Mouse (Mus musculus) ES-E14 (cell line): ENCODE data around the gene Cd302.
A peak's percentile ranks its signal among the peaks of the same experiment; 100 is the strongest.

Experiments used
- CHD2 ChIP-seq: IDR thresholded peaks from 2 replicates; pipeline ENCODE4 v1.6.1; 2014; ENCODE audit warnings: mild to moderate bottlenecking, low read depth, low read length, inconsistent platforms
- HCFC1 ChIP-seq: IDR thresholded peaks from 2 replicates; pipeline ENCODE4 v1.6.1; 2012; ENCODE audit warnings: low read length, inconsistent platforms, borderline replicate concordance; ENCODE audit not compliant: insufficient read depth
- MAFK ChIP-seq: IDR thresholded peaks from 2 replicates; pipeline ENCODE4 v1.6.1; 2014; ENCODE audit warnings: mild to moderate bottlenecking, low read depth, low read length, inconsistent platforms; ENCODE audit not compliant: insufficient read depth
- ZC3H11A ChIP-seq: IDR thresholded peaks from 2 replicates; pipeline ENCODE4 v1.6.1; 2012; ENCODE audit warnings: low read depth, mild to moderate bottlenecking, inconsistent platforms, low read length, borderline replicate concordance
- ZNF384 ChIP-seq: IDR thresholded peaks from 2 replicates; pipeline ENCODE4 v1.6.1; 2012; ENCODE audit warnings: low read depth, low read length, inconsistent platforms

GRCm38 (mm10) chr2:60214683-60215082 is 69.6 kb downstream of the Cd302 start:
- no peak for TF ChIP-seq HCFC1
- no peak for TF ChIP-seq CHD2
- peak; percentile 89; the same call in 1 of the 2 replicates for TF ChIP-seq MAFK
- TF ChIP-seq ZNF384: no peak
- TF ChIP-seq ZC3H11A: no peak
